Mouse (Mus musculus) adipocyte (in vitro differentiated cells): ENCODE results near the gene Zfp770.
A peak's percentile ranks its signal among the peaks of the same experiment; 100 is the strongest.
"Not testable (repeated sequence)": the region's sequence is repeated elsewhere in the genome, so short reads cannot be mapped to it uniquely, and the experiment has no call there.

ENCODE experiments used
- DNase-seq: peaks from one replicate; pipeline ENCODE4 v3.0.0-alpha.2; 2016; ENCODE audit warnings: low spot score

Zfp770 gene

GRCm38 (mm10) chr2:114200932-114201559, at the start of gene Zfp770:
Gene Zfp770 (minus strand): TSS chr2:114201469.
- DNase-seq, result peak; percentile 86

DNA sequence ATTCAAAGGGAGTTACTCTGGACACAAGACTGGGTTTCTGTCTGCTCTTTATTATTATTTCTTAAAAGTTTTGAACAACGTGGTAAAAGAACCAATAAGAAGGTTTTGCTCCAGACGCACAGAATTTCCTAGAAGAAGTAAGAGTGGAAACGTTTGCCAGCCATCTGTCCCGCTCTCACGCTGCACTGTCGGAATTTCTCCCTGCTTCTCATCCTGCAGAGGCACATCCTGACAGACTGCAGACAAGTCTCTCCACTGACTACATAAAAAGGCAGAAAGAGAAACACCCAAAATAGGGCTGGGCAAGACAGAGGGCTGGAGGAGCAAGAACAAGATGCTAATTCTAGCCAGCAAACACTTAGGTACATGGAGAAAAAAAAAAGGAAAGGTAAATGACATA, 48.2 kb upstream of the Zfp770 start:
- DNase-seq, result no peak

- no peak for DNase-seq
These were observed 36.4 kb upstream of the Zfp770 start for GRCm38 (mm10) chr2:114237639-114238038.

GRCm38 (mm10) chr2:114236566-114236965, 35.3 kb upstream of the Zfp770 start:
- DNase-seq, result no peak

- DNase-seq, result no peak
These were observed 34.3 kb upstream of the Zfp770 start for GRCm38 (mm10) chr2:114235584-114235983.

- no peak for DNase-seq
These were observed 30.0 kb upstream of the Zfp770 start for GRCm38 (mm10) chr2:114231248-114231647.

- no peak for DNase-seq
These were observed 27.4 kb upstream of the Zfp770 start for GRCm38 (mm10) chr2:114228672-114229071.

GRCm38 (mm10) chr2:114205036-114205435, 3.8 kb upstream of the Zfp770 start:
- DNase-seq, result peak; percentile 54

DNA sequence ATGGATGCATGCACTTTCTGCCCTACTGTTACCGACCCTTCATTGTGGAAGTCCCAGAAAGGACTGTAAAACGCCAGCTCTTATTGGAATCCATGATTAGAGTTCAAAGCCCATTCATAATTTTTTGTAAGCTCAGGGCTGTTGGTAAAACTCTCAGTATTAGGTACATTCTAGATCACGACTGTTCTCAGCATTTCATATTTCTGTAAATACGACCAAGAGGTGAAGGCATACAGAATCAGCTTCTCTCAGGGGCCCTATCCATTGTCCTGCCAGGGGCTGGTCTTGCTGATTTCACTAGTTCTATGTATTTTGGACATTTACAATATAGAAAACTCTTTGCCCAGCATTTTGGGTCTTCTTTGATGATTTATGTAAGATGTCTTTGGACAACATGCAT, 305 bp upstream of the Zfp770 start:
- no peak for DNase-seq

GRCm38 (mm10) chr2:114196421-114196820, 4.8 kb downstream of the Zfp770 start:
- no peak for DNase-seq

DNA sequence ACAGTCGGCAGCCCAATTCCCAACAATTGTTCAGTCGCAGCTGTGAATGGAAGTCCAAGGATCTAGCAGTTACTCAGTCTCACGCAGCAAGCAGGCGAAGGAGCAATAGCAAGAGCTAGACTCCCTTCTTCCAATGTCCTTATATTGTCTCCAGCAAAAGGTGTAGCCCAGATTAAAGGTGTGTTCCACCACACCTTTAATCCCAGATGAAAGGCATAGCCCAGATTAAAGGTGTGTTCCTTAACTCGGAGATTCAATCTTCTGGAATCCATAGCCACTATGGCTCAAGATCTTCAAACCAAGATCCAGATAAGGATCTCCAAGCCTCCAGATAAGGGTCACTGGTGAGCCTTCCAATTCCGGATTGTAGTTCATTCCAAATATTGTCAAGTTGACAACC, 14.3 kb downstream of the Zfp770 start, which contains the start of gene Aqr:
Aqr (minus strand) TSS at position 101 of the 400 bp plus-strand sequence.
- DNase-seq, result not testable (repeated sequence)

GRCm38 (mm10) chr2:114177802-114178733, 23.2 kb downstream of the Zfp770 start:
- no peak for DNase-seq

- DNase-seq, result peak; percentile 95
These were observed 26.4 kb downstream of the Zfp770 start for GRCm38 (mm10) chr2:114174651-114175484.

DNA sequence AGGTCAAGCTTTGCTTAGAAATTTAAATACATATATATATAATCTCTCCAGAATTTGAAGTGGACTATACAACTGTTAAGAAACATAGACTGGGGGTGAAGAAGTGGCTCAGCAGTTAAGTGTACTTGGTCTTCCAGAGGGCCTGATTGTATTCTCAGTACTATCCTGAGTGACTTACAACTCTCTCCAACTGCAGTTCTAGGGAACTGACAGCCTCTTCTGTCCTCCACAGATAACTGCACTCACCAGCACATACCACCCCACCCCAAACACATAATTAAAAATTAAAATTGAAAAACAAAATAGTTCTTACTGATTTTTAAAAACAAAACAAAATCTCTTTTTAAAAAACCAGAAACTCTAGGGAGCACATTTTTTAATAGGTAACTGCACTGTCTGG, 28.0 kb downstream of the Zfp770 start:
- no peak for DNase-seq

- DNase-seq, result peak; percentile 62
These were observed 33.4 kb downstream of the Zfp770 start for GRCm38 (mm10) chr2:114167837-114168236.

DNA sequence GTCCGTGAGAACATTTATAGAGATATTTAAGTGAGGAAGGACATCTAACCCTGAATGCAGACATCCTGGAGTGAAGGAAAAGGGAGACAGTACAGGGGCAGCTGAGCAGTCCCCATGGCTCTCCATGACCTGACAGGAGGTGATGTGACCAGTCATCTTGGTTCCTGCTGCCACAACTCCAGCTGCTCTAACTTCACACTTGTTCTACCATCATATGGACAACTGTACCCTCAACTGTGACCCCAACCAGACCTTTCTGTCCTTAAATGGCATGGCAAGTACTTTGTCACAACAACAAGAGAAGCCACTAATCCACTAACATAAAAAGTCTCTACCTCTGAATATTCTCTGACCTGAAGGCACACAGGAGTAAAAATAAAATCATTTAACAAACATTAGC, 39.3 kb downstream of the Zfp770 start:
- no peak for DNase-seq

DNA sequence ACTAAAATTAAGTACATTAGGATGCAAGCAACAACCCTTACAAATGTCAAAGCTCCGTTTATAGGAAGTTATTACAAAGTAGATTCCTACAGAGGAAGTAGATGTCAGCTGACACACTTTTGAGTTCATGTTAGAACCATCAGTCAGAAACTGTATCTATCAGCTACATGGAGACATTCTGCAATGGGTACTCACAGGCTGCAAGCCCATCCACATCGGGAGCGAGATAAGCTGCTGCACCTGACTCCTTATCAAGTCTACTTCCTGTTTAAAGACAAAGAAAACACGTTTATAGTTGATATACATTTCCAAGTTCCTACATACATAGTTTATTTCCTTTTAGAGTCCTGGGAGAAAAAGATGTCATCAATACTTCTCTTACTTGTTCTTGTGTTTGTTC, 43.9 kb downstream of the Zfp770 start:
- DNase-seq, result no peak

DNA sequence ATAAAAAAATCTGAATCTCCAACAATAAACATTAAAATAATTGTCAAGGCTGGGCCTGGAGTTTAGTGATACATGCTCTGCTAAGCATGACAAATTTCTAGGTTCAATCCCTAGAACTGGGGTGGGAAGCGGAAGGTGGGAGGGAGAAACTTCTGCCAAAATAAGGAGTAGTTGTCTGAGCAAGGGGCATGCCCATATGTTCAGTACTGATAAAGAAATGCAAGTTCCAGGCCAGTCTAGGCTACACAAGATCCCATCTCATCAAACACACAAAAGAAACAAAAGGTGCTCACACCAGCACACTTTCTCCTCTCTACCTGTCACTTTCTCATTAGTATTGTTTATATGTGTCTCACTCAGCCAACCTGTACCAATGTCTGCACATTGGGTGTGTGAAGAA, 44.6 kb downstream of the Zfp770 start:
- DNase-seq, result no peak

- DNase-seq, result no peak
These were observed 48.0 kb downstream of the Zfp770 start for GRCm38 (mm10) chr2:114153247-114153646.

DNA sequence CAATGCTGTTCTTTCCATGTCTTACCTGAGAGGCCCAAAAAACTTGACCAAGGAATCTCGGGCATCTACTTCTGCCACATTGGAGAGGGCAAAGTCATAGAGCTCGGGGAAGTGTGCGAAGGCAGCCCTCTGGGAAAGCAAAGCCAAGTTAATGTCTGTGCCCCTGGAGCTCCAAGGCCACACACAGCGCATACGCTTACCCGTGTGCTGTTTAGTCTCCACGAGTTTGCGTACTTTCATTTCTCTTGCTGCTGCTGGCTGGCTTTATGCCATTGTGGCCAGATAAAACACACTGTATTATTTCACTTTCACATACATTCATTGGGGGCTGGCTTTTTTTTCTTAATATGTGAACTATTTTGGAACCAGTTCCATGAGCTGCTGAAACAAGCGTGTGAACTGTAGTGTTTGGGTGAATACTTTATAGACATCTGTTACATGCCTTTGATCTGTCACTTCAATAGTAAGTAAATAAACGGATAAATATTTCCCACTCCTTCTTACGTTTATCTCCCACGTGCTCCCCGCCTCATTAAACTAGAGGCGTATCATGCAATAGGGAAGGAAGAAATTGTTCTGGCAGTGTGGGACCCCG, 54.3 kb downstream of the Zfp770 start:
- no peak for DNase-seq

DNA sequence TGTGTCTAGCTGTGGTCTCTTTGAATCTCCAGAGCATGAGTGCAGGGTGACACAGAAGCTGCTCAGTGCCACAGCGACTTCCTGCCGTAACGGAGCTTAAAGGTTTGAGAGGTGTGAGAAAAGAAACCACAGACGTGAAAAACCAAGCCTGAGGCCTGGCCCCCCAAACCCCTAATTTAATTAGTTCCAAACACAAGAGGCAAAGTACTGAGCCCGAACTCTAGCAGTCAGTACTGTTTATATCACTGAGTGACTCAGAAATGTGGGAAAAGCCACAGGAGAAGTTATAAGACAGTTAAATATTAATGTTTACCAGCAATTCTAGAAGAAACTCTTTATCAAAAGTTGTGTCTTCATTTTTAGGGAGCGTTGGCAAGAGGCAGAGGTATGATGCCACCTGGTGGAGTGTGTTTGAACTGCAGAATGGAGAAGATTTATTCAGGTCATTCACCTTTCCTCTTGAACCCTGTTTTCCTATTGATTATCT, 55.9 kb downstream of the Zfp770 start:
- DNase-seq, result peak; percentile 62

DNA sequence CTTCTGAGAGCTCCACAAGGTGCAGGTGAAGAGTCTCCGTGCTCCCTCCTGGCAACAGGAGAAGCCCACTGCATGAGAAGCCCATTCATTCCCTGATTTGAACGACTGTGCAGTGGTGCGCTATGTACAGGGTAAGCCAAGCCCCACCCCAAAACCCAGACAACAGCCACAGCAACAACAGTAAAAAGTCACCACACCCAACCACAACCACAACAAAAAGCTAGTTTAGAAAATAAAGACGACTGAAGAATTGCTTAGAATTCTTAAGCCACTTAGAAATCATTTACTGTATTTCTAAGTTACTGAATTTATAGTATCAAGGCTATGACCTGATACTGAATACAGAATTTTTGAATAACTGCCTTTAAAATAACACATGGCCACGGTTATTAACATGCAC, 56.4 kb downstream of the Zfp770 start:
- no peak for DNase-seq
